Mouse (Mus musculus) layer of hippocampus, postnatal 36 days (tissue): Measurements from ENCODE around the gene Zg16. TPM values are rescaled to one million over a fixed set of nuclear protein-coding genes. Genes with fewer than 3 reads are reported as not detected.
A peak's percentile ranks its signal among the peaks of the same experiment; 100 is the strongest.
"Not testable (repeated sequence)": the region's sequence is repeated elsewhere in the genome, so short reads cannot be mapped to it uniquely, and the experiment has no call there.

Experiments used
- DNase-seq, 2 experiments: peaks; one replicate each; pipeline ENCODE4 v3.0.0; 2022
- total RNA-seq, 2 experiments: library from RNA; stranded (reverse); gene quantifications; 2 replicates each; pipeline ENCODE4 v1.2.3; 2021

Zg16 gene
- total RNA-seq, result not detected

DNA sequence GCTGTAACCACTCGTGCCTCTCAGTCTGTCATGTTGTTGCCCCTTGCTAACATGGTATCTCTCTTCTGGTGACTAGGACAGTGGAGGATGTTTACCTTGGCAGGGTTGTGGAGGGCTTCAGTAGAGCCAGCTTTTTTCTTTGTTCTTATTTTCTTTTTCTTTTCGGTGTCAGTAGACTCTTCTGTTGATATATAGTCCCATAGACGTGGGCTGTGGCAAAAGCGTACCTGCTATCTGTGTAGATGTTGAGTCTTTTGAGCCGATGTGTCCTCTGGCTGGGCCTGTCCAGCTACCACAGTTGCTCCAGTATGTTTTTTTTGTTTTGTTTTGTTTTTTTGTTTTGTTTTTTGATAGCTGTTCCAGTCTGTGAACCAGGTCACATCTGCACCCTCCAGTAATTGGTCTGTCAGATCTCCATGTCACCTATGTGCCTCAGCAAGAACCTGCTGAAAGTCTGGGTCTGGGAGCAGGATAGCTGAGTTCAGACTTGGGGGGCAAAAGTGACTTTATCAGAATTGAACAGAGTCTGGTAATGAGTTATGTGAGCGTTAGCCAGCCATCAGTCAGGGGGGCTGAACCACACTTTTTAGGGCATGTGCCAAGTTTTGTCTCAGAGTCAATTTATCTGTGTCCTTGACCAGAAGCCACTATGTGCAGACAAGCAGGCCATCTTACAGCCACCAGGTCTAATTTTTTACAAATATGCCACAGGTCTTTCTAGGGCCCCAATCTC, at the start of gene Zg16:
Gene Zg16, minus strand, starts transcription at position 51 of the 733 bp plus-strand sequence.
- not testable (repeated sequence) for DNase-seq

- DNase-seq, result no peak
Measured at GRCm38 (mm10) chr7:127136181-127137071, 49.3 kb upstream of the Zg16 start.

DNA sequence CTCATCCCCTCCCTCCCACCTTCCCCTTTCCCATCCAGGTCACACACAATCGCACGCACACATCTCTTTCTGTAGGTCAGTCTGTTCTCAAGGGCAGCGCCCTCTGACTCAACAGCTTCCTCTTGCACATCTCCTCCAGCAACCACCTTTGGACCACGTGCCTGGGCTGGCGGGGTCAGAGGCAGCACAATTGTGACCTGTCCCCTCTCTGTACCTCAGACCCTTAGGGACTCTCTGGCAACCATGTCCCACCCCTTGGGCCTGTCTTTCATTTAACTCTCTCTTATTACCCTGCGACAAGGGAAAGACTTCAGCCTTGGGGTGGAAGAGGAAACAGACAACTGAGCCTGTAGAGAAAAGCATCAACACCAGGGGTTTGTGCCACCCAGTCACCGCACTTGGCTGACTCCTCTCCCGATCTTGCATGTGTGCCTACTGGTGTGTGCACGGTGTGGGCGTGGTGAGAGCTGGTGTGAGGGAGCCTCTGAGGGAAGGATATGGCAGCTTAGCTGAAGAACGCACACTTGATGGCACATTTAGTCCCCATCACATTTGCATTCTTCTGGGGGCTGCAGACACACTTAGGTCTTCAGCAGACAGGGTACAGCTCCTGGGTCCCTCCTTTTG, 47.8 kb upstream of the Zg16 start:
- no peak for DNase-seq

DNA sequence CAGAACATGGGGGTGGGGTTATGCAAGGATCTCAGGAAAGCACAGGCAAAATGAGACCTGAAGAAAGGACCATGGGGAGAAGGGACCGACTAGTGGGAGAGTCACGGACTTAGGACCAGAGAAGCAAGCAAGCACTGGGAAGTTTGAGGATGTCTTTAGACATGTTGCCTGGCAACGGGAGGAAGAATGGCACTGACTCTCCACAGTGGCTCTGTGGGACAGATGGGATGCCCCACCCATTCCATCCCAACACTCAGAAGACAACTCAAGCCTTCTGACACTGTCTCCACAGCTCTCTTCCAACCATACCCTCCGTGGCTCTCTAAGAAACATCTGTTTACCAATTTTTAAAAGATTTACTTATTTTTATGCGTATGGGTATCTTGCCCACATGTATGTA, 46.0 kb upstream of the Zg16 start:
- no peak for DNase-seq

DNA sequence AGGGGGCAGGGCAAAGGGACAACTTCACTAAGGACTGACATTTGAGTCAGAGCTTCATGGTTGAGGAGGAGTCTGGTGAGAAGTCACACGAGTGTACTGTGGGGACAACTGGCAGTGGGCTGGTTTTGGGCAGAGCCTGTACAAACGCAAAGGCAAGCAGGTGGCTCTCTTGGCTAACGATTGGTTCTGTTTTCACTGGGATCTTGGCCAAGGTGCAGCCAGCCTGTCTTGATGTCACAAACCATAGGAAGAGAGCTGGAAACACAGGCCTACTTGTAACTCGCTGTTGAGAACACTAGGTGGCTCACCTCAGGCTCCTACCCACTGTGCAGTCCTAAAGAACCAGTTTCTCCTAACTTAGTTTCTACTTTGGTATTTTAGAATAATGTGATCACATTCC, 42.5 kb upstream of the Zg16 start:
- DNase-seq, result peak; percentile 55 to 68

DNA sequence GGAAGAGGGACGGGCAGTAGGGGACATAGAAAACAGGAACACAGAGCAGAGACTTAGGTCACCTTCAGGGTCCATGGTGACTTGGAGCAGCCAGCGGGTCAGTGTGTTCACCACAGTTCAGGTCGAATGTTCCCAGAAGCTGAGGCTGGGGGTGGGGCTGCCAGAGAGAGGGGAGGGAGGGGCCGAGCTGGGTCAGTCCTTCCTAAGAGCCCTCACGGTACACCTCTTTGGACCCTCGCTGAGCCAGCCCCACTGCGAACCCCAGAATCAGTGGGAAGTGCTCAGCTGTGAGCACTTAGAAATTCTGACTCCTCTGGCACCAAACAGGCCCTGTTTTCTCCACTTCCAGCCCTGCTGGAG, 34.8 kb upstream of the Zg16 start, which contains the start of gene Qprt:
Gene Qprt, minus strand, starts transcription at position 316 of the 360 bp plus-strand sequence.
- DNase-seq, result no peak

- no peak for DNase-seq
Measured at GRCm38 (mm10) chr7:127121061-127121910, 34.2 kb upstream of the Zg16 start.

GRCm38 (mm10) chr7:127118671-127119445, 31.7 kb upstream of the Zg16 start:
- no peak for DNase-seq

DNA sequence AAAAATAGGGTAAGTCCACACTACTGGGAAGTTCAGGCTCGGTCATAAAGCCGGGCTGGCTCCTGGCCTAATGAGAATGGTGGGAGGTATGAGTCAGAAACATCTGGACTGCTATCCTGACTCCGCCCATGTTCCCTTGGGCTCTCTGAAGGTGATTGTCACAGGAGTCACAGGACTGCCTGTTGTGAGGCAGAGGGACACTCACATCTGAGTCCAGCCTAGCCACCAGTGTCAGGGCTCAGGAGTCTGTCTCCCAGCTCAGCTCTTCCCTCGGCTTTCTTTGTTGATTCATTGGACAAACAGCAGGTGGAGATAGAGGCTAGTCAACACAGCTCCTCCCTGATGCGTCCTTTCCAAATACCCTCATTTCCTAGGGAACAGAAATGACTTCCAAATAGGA, 30.8 kb upstream of the Zg16 start:
- DNase-seq, result no peak

DNA sequence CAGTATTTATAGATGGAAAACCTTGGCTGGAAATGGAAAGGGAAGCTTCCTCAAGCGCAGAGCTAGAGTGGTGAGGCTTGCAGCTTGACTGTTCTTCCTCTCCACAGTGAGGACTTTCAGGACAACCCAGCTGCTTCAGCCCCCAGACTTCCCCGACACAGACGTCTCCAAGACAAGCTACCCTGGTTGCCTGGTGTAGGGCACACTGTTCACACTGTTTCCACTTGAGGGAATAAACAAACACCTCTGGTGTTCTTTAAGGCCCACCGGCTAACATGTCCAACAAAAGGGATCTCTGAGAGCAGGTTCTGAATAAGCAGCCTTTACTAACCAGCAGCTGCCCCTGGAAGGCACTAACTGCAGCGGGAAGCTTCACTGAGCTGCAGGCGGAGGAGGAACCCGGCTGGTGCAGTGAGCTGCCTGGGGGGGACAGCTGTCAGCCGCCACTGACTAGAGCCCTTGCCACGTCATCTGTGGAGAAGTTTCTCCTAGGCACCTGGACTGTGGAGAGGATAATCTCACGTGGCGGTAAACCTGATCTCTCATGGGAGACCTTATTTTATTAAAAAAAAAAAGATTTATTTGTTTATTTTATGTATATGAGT, 29.3 kb upstream of the Zg16 start:
- peak in 1 of 2 experiments; percentile 34 for DNase-seq

DNA sequence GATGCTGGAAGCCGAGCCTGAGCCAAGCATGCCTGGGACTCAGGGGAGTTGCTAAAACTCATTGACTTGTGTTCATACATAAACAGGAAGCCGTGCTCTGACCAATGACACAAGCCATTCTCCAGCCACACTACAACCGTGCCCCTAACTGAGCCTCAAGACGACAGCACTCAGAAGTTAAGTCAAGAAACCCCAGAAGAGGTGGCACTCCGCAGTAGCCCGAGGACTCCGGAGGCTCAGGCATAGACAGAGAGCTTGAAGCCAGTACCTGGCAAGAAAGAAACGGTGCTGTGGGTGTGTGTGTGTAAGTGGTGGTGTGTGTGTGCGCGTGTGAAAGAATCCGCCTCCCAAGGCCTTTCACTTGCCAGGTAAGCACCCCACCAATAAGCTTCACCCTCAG, 27.8 kb upstream of the Zg16 start:
- no peak for DNase-seq

- no peak for DNase-seq
Measured at GRCm38 (mm10) chr7:127113614-127114259, 26.6 kb upstream of the Zg16 start.

GRCm38 (mm10) chr7:127112921-127113597, 25.9 kb upstream of the Zg16 start:
- DNase-seq, result no peak

DNA sequence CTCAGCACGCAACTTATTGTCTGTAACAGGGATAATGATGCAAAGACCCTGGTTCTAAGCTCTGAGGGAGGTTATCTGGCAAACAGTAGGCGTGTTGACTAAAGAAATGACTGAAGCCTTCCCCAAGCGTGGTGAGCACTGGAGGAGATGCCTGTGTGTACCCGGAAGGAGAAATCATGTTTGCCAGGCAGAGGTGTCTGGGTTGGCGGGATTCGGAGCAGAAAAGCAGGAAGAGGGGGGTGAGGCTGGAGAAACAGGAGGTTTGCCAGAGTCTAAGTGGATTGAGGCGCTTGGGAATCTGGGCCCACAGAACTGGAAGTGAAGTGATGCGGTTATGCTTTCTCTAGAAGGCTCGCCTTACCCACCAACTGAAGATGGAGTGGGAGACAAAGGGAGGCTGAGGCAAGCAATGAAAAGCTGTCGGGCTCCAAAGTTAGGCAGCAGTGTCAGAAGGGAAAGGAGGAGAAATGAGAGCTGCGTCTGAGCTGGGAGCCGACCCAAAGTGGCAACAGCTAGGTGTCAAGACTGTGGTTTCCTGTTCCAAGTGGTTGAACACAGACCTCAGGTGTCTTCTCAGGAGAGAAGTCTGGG, 25.2 kb upstream of the Zg16 start:
- DNase-seq, result no peak

GRCm38 (mm10) chr7:127111461-127111860, 24.3 kb upstream of the Zg16 start:
- DNase-seq, result peak in 1 of 2 experiments; percentile 47

GRCm38 (mm10) chr7:127110239-127111007, 23.3 kb upstream of the Zg16 start:
- DNase-seq, result peak; percentile 73 to 75

GRCm38 (mm10) chr7:127105551-127105950, 18.4 kb upstream of the Zg16 start:
- DNase-seq, result no peak

DNA sequence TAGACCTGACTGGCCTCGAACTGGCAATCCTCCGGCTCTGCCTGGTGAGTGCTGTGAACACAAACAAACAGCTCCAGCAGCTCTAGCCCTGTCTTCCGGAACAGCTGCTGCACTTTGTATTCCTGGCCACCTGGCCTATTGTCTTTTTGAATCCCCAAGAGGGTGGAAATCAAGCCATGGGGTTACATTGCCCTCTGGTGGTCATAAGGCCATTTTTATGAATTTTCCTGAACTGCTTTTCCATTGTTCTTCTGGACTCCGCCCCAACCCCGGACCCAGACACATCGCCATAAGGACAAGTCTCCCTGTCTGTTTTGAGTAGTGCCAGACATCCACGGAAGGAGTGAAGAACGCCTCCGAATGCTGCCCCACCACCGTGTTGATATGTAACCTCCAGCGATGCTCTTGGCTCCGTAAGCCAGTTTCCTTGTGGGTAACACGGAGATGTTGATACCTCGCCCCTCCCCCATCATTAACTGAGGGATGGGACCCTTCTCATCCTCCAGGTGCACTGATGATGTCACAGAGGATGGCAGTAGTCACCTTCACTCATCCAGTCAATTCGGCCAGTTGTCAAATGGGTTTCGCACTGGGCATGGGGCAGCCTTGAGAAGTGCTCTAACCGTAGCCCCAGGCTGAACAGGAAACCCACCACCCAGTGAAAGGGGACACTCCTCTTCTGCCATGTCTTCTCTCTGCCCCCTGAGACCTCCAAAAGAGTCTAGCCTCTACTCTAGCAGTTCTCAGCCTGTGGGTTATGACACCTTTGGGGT, 17.6 kb upstream of the Zg16 start:
- DNase-seq, result peak; percentile 67 to 73
